11 mouse cellular contexts compared by ENCODE assay signal in the genomic region with DNA sequence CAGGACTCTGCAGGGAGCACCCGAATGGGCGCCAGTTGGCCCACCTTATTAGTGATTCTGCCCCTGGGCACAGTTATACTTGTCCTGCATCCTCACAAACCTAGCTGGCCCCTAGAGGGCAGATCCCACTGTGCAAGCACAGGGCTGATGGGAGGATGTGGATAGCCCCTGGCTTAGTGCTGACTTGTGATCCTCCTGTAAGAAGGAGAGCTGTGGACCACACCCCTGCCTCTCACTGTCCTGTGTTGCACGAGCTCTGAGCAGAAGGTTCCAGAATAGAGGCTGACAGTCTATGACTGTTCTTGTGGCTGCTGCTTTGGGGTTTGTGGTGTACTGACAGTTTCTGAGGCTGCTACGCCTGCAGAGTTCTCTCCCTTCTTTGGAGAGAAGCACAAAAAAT. TPM values are rescaled to one million over a fixed set of nuclear protein-coding genes. Genes with fewer than 3 reads are reported as not detected.
DNase-seq lines count a peak whose midpoint lies in the region; ATAC-seq and TF ChIP-seq lines count a peak whose summit lies in the region.
"Had no signal": no experiment of that assay in that cellular context is flagged by ENCODE, and none has a peak within 500 bp of the region (broad histone marks: within the 10 kb centered on the region; RNA-seq: fewer than 3 reads in every experiment).

No protein-coding gene starts in this region.

- no peak overlapping the region for H3K9ac ChIP-seq in heart, postnatal 0 days (replicated peaks; ENCODE audit: low read depth, low read length)
- no peak overlapping the region for H3K9ac ChIP-seq in liver, embryonic 13.5 days

- ATAC-seq in heart, postnatal 0 days (ENCODE audit: insufficient read depth, low read depth): no peak
- ATAC-seq in liver, embryonic 13.5 days (ENCODE audit: low read depth): no peak

- H3K36me3 ChIP-seq in heart, postnatal 0 days (replicated peaks; ENCODE audit: control insufficient read depth, insufficient read depth, low read length): peaks cover 17% of the 10 kb centered on the region; the same call in 1 of the 2 replicates
- peaks cover 36% of the 10 kb centered on the region; the same call in 1 of the 2 replicates for H3K36me3 ChIP-seq in liver, embryonic 13.5 days

- TF ChIP-seq CTCF in heart, postnatal 0 days (IDR thresholded peaks at IDR 0.05; ENCODE audit: low read depth): 0 out of 2 replicates have a peak, but pooled peaks have one; percentile 8

- peaks cover 14% of the 10 kb centered on the region; the same call in 1 of the 2 replicates for H3K4me1 ChIP-seq in heart, postnatal 0 days (ENCODE audit: control insufficient read depth, insufficient read depth)
- peaks cover 62% of the 10 kb centered on the region for H3K4me1 ChIP-seq in liver, embryonic 13.5 days (replicated peaks)

- TF ChIP-seq EP300 in heart, postnatal 0 days (IDR thresholded peaks at IDR 0.05; ENCODE audit: low read depth): no peak

- WGBS in heart, postnatal 0 days: 79% methylated on average over 4 of the region's 4 CpGs
- 65% methylated on average over 4 of the region's 4 CpGs for WGBS in liver, embryonic 13.5 days (ENCODE audit: insufficient replicate concordance)

- H3K4me2 ChIP-seq in heart, postnatal 0 days (ENCODE audit: low read depth, low read length): no peak overlapping the region
- H3K4me2 ChIP-seq in liver, embryonic 13.5 days: no peak overlapping the region

- H3K4me3 ChIP-seq in heart, postnatal 0 days (ENCODE audit: low read depth, low read length): no peak overlapping the region
- H3K4me3 ChIP-seq in liver, embryonic 13.5 days (replicated peaks): no peak overlapping the region

- DNase-seq in heart, postnatal 0 days (ENCODE audit: low spot score): no peak
- no peak for DNase-seq in heart, postnatal 10 days
- peak; percentile 27 for DNase-seq in thymus, postnatal 4 days
- DNase-seq in thymus, postnatal 10 days (ENCODE audit: low spot score in 2 of 2): no peak
- DNase-seq in liver, embryonic 13.5 days: no peak
- DNase-seq in testis, postnatal 10 days (ENCODE audit: low spot score): no peak
- no peak for DNase-seq in right cerebral cortex, postnatal 10 days (ENCODE audit: low spot score in 2 of 2)
- no peak for DNase-seq in ovary, postnatal 36 days (ENCODE audit: low spot score)
- DNase-seq: embryo, embryonic 11 days; lung, postnatal 36 days had no signal

- intact Hi-C loops in heart, postnatal 10 days (cut with DNase I): loop anchor here (2.0 kb wide), 1 partner anchor 15 kb away; no protein-coding TSS in a partner anchor

- no peak overlapping the region for H3K27ac ChIP-seq in heart, postnatal 0 days (ENCODE audit: low read depth)
- H3K27ac ChIP-seq in liver, embryonic 13.5 days: peak overlapping the region; percentile 72

- no peaks in the 10 kb centered on the region for H3K9me3 ChIP-seq in heart, postnatal 0 days (replicated peaks; ENCODE audit: control insufficient read depth, low read length)
- H3K9me3 ChIP-seq in liver, embryonic 13.5 days (replicated peaks): no peaks in the 10 kb centered on the region

- no peaks in the 10 kb centered on the region for H3K27me3 ChIP-seq in heart, postnatal 0 days (ENCODE audit: control insufficient read depth, insufficient read depth, low read length)
- H3K27me3 ChIP-seq in liver, embryonic 13.5 days: no peaks in the 10 kb centered on the region

RNA-seq across cellular contexts. Expression of a gene that starts 24.5 kb away (rescaled TPM):
- total RNA-seq in heart, postnatal 0 days (2014; rRNA removed; ENCODE audit: low replicate concordance): 6.5 and 11.4 TPM in 2 replicates
- 11.7 TPM in 2 replicates for polyA plus RNA-seq in heart, postnatal 0 days (2015; fragmentation: Nextera tagmentation; extraction: Ambion mirVana)
- total RNA-seq in heart, postnatal 10 days (2021): 10 to 100 TPM; 19.2 to 22.0 TPM
- polyA plus RNA-seq in liver, embryonic 13.5 days (2015; fragmentation: Nextera tagmentation; extraction: Ambion mirVana): 14.1 and 15.7 TPM in 2 replicates

RNA-seq across cellular contexts. Expression of a gene that starts 25.2 kb away (rescaled TPM):
- 86.1 and 96.0 TPM in 2 replicates for total RNA-seq in heart, postnatal 0 days (2014; rRNA removed; ENCODE audit: low replicate concordance)
- 42.9 and 43.8 TPM in 2 replicates for polyA plus RNA-seq in heart, postnatal 0 days (2015; fragmentation: Nextera tagmentation; extraction: Ambion mirVana)
- 10 to 100 TPM; 48.3 to 61.0 TPM for total RNA-seq in heart, postnatal 10 days (2021)
- 35.4 and 36.0 TPM in 2 replicates for polyA plus RNA-seq in liver, embryonic 13.5 days (2015; fragmentation: Nextera tagmentation; extraction: Ambion mirVana)

RNA-seq across cellular contexts. Expression of a gene that starts 41.1 kb away (rescaled TPM):
- 57.9 and 65.2 TPM in 2 replicates for total RNA-seq in heart, postnatal 0 days (2014; rRNA removed; ENCODE audit: low replicate concordance)
- 14.1 and 18.2 TPM in 2 replicates for polyA plus RNA-seq in heart, postnatal 0 days (2015; fragmentation: Nextera tagmentation; extraction: Ambion mirVana)
- total RNA-seq in heart, postnatal 10 days (2021): 10 to 100 TPM; 10.2 to 12.5 TPM
- polyA plus RNA-seq in liver, embryonic 13.5 days (2015; fragmentation: Nextera tagmentation; extraction: Ambion mirVana): 15.8 and 20.2 TPM in 2 replicates

RNA-seq across cellular contexts. Expression of a gene that starts 41.2 kb away (rescaled TPM):
- total RNA-seq in heart, postnatal 0 days (2014; rRNA removed; ENCODE audit: low replicate concordance): 12.5 and 16.1 TPM in 2 replicates
- polyA plus RNA-seq in heart, postnatal 0 days (2015; fragmentation: Nextera tagmentation; extraction: Ambion mirVana): 12.6 and 13.5 TPM in 2 replicates
- 10 to 100 TPM; 11.5 to 12.8 TPM for total RNA-seq in heart, postnatal 10 days (2021)
- 12.1 and 13.4 TPM in 2 replicates for polyA plus RNA-seq in liver, embryonic 13.5 days (2015; fragmentation: Nextera tagmentation; extraction: Ambion mirVana)

RNA-seq across cellular contexts. Expression of a gene that starts 46.1 kb away (rescaled TPM):
- total RNA-seq in heart, postnatal 0 days (2014; rRNA removed; ENCODE audit: low replicate concordance): not detected in 2 replicates
- polyA plus RNA-seq in heart, postnatal 0 days (2015; fragmentation: Nextera tagmentation; extraction: Ambion mirVana): 0.26 and 0.54 TPM in 2 replicates
- total RNA-seq in heart, postnatal 10 days (2021): under 1 TPM; 0.35 to 0.81 TPM
- 0.23 and 0.30 TPM in 2 replicates for polyA plus RNA-seq in liver, embryonic 13.5 days (2015; fragmentation: Nextera tagmentation; extraction: Ambion mirVana)
- total RNA-seq: monocyte, adult 5-6 weeks had no signal
